Mouse (Mus musculus) CH12.LX (cell line): ENCODE measurements around the gene Stx8. TPM values are rescaled to one million over a fixed set of nuclear protein-coding genes. Genes with fewer than 3 reads are reported as not detected.

Experiments used
- DNase-seq: peaks from one replicate; pipeline ENCODE4 v3.0.0-alpha.2; 2013; ENCODE audit errors: extremely low read depth
- H3K27ac ChIP-seq: 2 replicates; pipeline ENCODE4 v1.5.1; 2012; ENCODE audit warnings: low read depth, mild to moderate bottlenecking, control low read depth, moderate library complexity; ENCODE audit not compliant: insufficient read depth
- H3K27me3 ChIP-seq: replicated peaks from 2 replicates; pipeline ENCODE3; 2012; ENCODE audit warnings: inconsistent platforms
- H3K36me3 ChIP-seq, 2 experiments: replicated peaks in 1 of 2; 2 replicates each; pipeline versions ENCODE3 to v1.6.1; 2012; ENCODE audit warnings: inconsistent platforms in 1 of 2, low read length in 1 of 2, mild to moderate bottlenecking in 1 of 2, mixed read lengths in 1 of 2, moderate library complexity in 1 of 2; ENCODE audit not compliant: control insufficient read depth in 1 of 2, insufficient read depth in 1 of 2
- H3K4me1 ChIP-seq, 2 experiments: 2 replicates each; pipeline ENCODE4 v1.6.1; 2012; ENCODE audit warnings: inconsistent platforms in 1 of 2, moderate library complexity in 1 of 2; ENCODE audit not compliant: insufficient read depth in 2 of 2, control insufficient read depth in 1 of 2
- H3K4me2 ChIP-seq: 2 replicates; pipeline ENCODE4 v1.6.1; 2012; ENCODE audit warnings: low read depth, mild to moderate bottlenecking, control low read depth; ENCODE audit not compliant: poor library complexity, insufficient read depth, severe bottlenecking
- H3K4me3 ChIP-seq, 3 experiments: fragments of 150-350 bp in 1 of 3; sonication (generic) in 1 of 3; replicated peaks in 1 of 3; 2 replicates each; pipeline versions ENCODE3 to v1.5.1; 2011 to 2012; ENCODE audit warnings: low read depth in 2 of 3, low read length in 2 of 3, mild to moderate bottlenecking in 2 of 3, moderate library complexity in 2 of 3, control low read depth in 1 of 3, improper control_type of control experiment in 1 of 3, inconsistent platforms in 1 of 3, mixed read lengths in 1 of 3; ENCODE audit not compliant: poor library complexity in 1 of 3
- H3K79me2 ChIP-seq: replicated peaks from 2 replicates; pipeline ENCODE4 v1.6.1; 2012; ENCODE audit warnings: mild to moderate bottlenecking, moderate library complexity; ENCODE audit not compliant: control insufficient read depth, poor library complexity, insufficient read depth, severe bottlenecking; ENCODE audit errors: extremely low read depth
- H3K9ac ChIP-seq: 2 replicates; pipeline ENCODE4 v1.6.1; 2012; ENCODE audit warnings: low read depth, mild to moderate bottlenecking, control low read depth, moderate library complexity; ENCODE audit not compliant: insufficient read depth
- H3K9me3 ChIP-seq: replicated peaks from 2 replicates; pipeline ENCODE3; 2012; ENCODE audit warnings: low read length, inconsistent platforms, mixed read lengths
- CHD2 ChIP-seq: IDR thresholded peaks from 2 replicates; pipeline ENCODE4 v1.6.1; 2011; ENCODE audit warnings: low read length, improper control_type of control experiment
- CTCF ChIP-seq, 2 experiments: IDR thresholded peaks in 1 of 2; conservative IDR thresholded peaks in 1 of 2; 2 replicates each; pipeline ENCODE4 v1.5.1; 2011 to 2012; ENCODE audit warnings: low read depth in 2 of 2, low read length in 2 of 2, improper control_type of control experiment in 1 of 2, inconsistent platforms in 1 of 2, mild to moderate bottlenecking in 1 of 2, moderate library complexity in 1 of 2
- JUND ChIP-seq: conservative IDR thresholded peaks from 2 replicates; pipeline ENCODE4 v1.6.1; 2011; ENCODE audit warnings: low read depth, low read length, improper control_type of control experiment
- MAX ChIP-seq: IDR thresholded peaks from 2 replicates; pipeline ENCODE4 v1.6.1; 2011; ENCODE audit warnings: low read length, improper control_type of control experiment
- MEF2A ChIP-seq: IDR thresholded peaks from 2 replicates; pipeline ENCODE4 v1.6.1; 2014; ENCODE audit warnings: low read depth, mild to moderate bottlenecking, inconsistent platforms, low read length, improper control_type of control experiment, borderline replicate concordance
- MYC ChIP-seq: IDR thresholded peaks from 2 replicates; pipeline ENCODE4 v1.6.1; 2011; ENCODE audit warnings: low read depth, mild to moderate bottlenecking, improper control_type of control experiment, low read length
- NRF1 ChIP-seq: IDR thresholded peaks from 2 replicates; pipeline ENCODE4 v1.6.1; 2014; ENCODE audit warnings: low read depth, mild to moderate bottlenecking, inconsistent platforms, low read length, improper control_type of control experiment, moderate library complexity
- SMC3 ChIP-seq: IDR thresholded peaks from 2 replicates; pipeline ENCODE4 v1.6.1; 2011; ENCODE audit warnings: low read depth, low read length, improper control_type of control experiment
- UBTF ChIP-seq: IDR thresholded peaks from 2 replicates; pipeline ENCODE4 v1.6.1; 2012; ENCODE audit warnings: low read depth, mild to moderate bottlenecking, inconsistent platforms, low read length, improper control_type of control experiment, moderate library complexity
- ZC3H11A ChIP-seq: IDR thresholded peaks from 2 replicates; pipeline ENCODE4 v1.6.1; 2012; ENCODE audit warnings: low read depth, mild to moderate bottlenecking, inconsistent platforms, low read length, improper control_type of control experiment
- ZMIZ1 ChIP-seq: IDR thresholded peaks from 2 replicates; pipeline ENCODE4 v1.6.1; 2012; ENCODE audit warnings: low read depth, mild to moderate bottlenecking, inconsistent platforms, low read length, improper control_type of control experiment
- ZNF384 ChIP-seq: IDR thresholded peaks from 2 replicates; pipeline ENCODE4 v1.6.1; 2012; ENCODE audit warnings: low read depth, low read length, improper control_type of control experiment, inconsistent platforms
- dilution Hi-C: fragments of 300-500 bp; cut with MboI; formaldehyde crosslinking; loops from 2 replicates; pipeline ENCODE4 v1.14.3; 2020; ENCODE audit warnings: low sequenced_read_pairs; ENCODE audit not compliant: extremely low pct_unique_long_range_greater_than_20kb, extremely low pct_ligation_motif_present
- in situ Hi-C: fragments of 300-500 bp; cut with MboI; formaldehyde crosslinking; loops from 3 replicates; pipeline ENCODE4 v1.14.3; 2019; ENCODE audit warnings: low sequenced_read_pairs, low pct_ligation_motif_present, low pct_unique_long_range_greater_than_20kb, mixed read lengths
- polyA plus RNA-seq: library from polyadenylated mRNA; unstranded; fragments of >175 nt; gene quantifications from 2 replicates; pipeline ENCODE4 v1.2.1, GENCODE M21; 2012; ENCODE audit warnings: low read depth; ENCODE audit not compliant: insufficient read length
- total RNA-seq, 2 experiments: library from RNA; depleted of rRNA; stranded (reverse); fragments of 300-350 nt in 1 of 2; fragments of >200 nt in 1 of 2; gene quantifications; 2 replicates each; pipeline ENCODE4 v1.2.3; 2012 to 2014

Stx8 gene
- total and polyA plus RNA-seq, 3 experiments, result 31.8 to 57.9 (median 35.2) TPM

- in situ Hi-C loops (no loop called here), dilution Hi-C loops (no loop called here)
- DNase-seq, result no peak
- Histone ChIP-seq H3K9ac (no peak overlapping the region), H3K36me3 (no peaks in the 10 kb centered on the region), H3K4me3 (no peak overlapping the region), H3K27me3 (peaks cover 60% of the 10 kb centered on the region), H3K4me1 (peaks cover 3 to 31% of the 10 kb centered on the region in 2 experiments; a peak in 3 of 4 replicates), H3K4me2 (no peak overlapping the region), H3K79me2 (no peaks in the 10 kb centered on the region), H3K9me3 (no peaks in the 10 kb centered on the region), H3K27ac (no peak overlapping the region)
- TF ChIP-seq SMC3, result no peak
- no peak for TF ChIP-seq ZC3H11A
- TF ChIP-seq MEF2A, result no peak
- no peak for TF ChIP-seq NRF1
- no peak for TF ChIP-seq MAX
- no peak for TF ChIP-seq ZMIZ1
- no peak for TF ChIP-seq CHD2
- TF ChIP-seq ZNF384, result no peak
Observed at GRCm38 (mm10) chr11:67920226-67920960, 45.6 kb upstream of the Stx8 start.

GRCm38 (mm10) chr11:67921091-67921826, 44.7 kb upstream of the Stx8 start:
- H3K27ac ChIP-seq, result no peak overlapping the region
- H3K4me2 ChIP-seq, result peak overlapping the region; percentile 96
- no peak for TF ChIP-seq MYC
- TF ChIP-seq NRF1, result peak; percentile 46; the same call in 1 of the 2 replicates
- TF ChIP-seq MAX, result no peak
- peak; percentile 85; the same call in 1 of the 2 replicates for TF ChIP-seq UBTF
- TF ChIP-seq JUND, result no peak
- TF ChIP-seq CTCF (conservative IDR thresholded peaks at IDR 0.05 in 1 of 2, IDR thresholded peaks at IDR 0.05 in 1 of 2; ENCODE audit: low read depth in 2 of 2, low read length in 2 of 2), result peak in 1 of 2 experiments; percentile 34; a peak in 1 of 4 replicates
- no peak for DNase-seq
- in situ Hi-C loops, result no loop called here
- H3K4me3 ChIP-seq, result peak overlapping the region in 2 of 3 experiments; percentile 41 to 46
- no peak overlapping the region for H3K9ac ChIP-seq
- dilution Hi-C loops, result no loop called here
- peaks cover 3 to 31% of the 10 kb centered on the region in 2 experiments; a peak in 3 of 4 replicates for H3K4me1 ChIP-seq
- no peaks in the 10 kb centered on the region for H3K9me3 ChIP-seq
- no peaks in the 10 kb centered on the region for H3K79me2 ChIP-seq
- peaks cover 57% of the 10 kb centered on the region for H3K27me3 ChIP-seq
- no peaks in the 10 kb centered on the region for H3K36me3 ChIP-seq
